Mouse (Mus musculus): Measurements from ENCODE around the gene Nxn. TPM values are rescaled to one million over a fixed set of nuclear protein-coding genes. Genes with fewer than 3 reads are reported as not detected.

Gene Nxn
- polyA plus RNA-seq, 1 experiment from 2014 or later, result 22.3 TPM

- Histone ChIP-seq H3K27me3 (replicated peaks) (no peaks in the 10 kb centered on the region), H3K4me3 (no peak overlapping the region), H3K4me2 (peak overlapping the region; percentile 1; the same call in 1 of the 2 replicates), H3K36me3 (replicated peaks) (no peaks in the 10 kb centered on the region), H3K27ac (peak overlapping the region; percentile 34; the same call in 1 of the 2 replicates), H3K4me1 (peaks cover 32% of the 10 kb centered on the region), H3K9me3 (no peaks in the 10 kb centered on the region), H3K9ac (no peak overlapping the region)
- peak; percentile 46; the same call in 1 of the 2 replicates for ATAC-seq (replicated peaks)
- 31% methylated on average over 10 of the region's 10 CpGs for WGBS
Observed at GRCm38 (mm10) chr11:76260208-76261050, 138.5 kb downstream of the Nxn start.

DNA sequence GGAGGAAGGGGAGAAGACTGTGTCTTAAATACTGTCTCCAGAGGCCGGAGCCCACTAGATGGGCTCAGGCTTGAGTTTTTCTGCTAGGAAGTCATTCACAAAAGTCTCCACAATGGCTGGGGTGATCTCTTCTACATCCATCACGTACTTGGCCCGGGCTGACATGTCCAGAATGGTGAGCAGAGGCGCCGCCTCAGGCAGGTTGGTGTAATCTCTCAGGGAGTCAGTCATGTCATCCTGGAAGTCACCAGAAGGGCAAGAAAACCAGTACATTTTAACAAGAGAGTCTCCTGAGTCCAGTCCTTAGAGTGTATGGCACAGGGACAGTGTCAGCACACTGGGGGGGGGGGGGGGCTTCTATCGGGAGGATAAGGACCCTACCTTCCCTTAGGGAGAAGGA lies 140.4 kb downstream of the Nxn start:
- H3K36me3 ChIP-seq (replicated peaks), result no peaks in the 10 kb centered on the region
- no peak overlapping the region for H3K4me2 ChIP-seq
- no peak overlapping the region for H3K27ac ChIP-seq
- 92% methylated on average over 6 of the region's 6 CpGs for WGBS
- peaks cover 31% of the 10 kb centered on the region for H3K4me1 ChIP-seq
- H3K4me3 ChIP-seq, result no peak overlapping the region
- H3K9me3 ChIP-seq, result no peaks in the 10 kb centered on the region
- no peak for ATAC-seq (replicated peaks)
- no peak overlapping the region for H3K9ac ChIP-seq
- no peaks in the 10 kb centered on the region for H3K27me3 ChIP-seq (replicated peaks)

DNA sequence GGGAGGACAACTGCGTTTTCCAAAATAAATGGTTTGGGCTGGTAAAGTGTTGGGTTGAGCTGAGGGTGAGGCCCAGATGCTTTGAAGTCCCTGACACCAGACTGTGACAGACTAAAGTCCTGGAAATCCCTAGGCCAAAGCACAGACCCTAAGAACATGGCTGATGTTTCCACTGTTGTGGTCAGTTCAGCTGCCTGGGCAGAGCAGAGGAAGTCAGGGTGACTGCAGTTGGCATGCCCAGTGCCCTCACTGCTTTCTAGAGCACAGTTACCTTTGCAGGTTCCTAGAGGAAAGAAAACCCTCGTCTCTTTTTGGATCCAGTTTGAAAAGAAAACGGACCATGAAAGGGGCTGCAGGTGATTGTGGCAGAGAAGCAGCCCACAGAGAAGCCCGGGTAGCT lies 141.6 kb downstream of the Nxn start:
- WGBS, result 79% methylated on average over 4 of the region's 4 CpGs
- no peak overlapping the region for H3K9ac ChIP-seq
- no peak for ATAC-seq (replicated peaks)

DNA sequence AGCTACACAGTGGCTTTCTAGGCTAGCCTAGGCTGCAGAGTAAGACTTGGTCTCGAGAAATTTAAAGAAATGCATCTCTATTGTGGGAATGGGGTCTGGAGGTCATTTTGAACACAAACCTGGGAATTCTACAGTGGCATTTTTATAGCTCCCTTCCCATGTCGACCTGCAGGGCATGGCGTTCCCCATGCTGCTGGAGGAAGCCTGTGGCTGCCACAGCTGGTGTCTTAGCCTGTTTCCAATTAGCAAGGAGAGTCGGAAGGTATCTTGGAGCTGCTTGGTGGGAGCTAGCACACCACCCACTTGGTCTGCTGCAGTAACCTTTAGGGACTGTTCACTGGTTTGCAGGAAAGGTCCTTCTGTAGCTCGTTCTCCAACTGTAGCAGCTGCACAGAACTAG lies 142.8 kb downstream of the Nxn start:
- no peak overlapping the region for H3K4me2 ChIP-seq
- H3K36me3 ChIP-seq (replicated peaks), result no peaks in the 10 kb centered on the region
- H3K27me3 ChIP-seq (replicated peaks), result no peaks in the 10 kb centered on the region
- peaks cover 14% of the 10 kb centered on the region for H3K4me1 ChIP-seq
- no peak for ATAC-seq (replicated peaks)
- no peaks in the 10 kb centered on the region for H3K9me3 ChIP-seq
- WGBS, result 51% methylated on average over 5 of the region's 5 CpGs
- H3K27ac ChIP-seq, result no peak overlapping the region
- H3K9ac ChIP-seq, result no peak overlapping the region
- H3K4me3 ChIP-seq, result no peak overlapping the region

More for the DNA sequence above, 141.6 kb downstream of the Nxn start:
- H3K4me3 ChIP-seq, result no peak overlapping the region
- H3K27me3 ChIP-seq (replicated peaks), result no peaks in the 10 kb centered on the region
- no peaks in the 10 kb centered on the region for H3K36me3 ChIP-seq (replicated peaks)
- H3K4me1 ChIP-seq, result peaks cover 20% of the 10 kb centered on the region
- no peaks in the 10 kb centered on the region for H3K9me3 ChIP-seq
- no peak overlapping the region for H3K4me2 ChIP-seq
- H3K27ac ChIP-seq, result no peak overlapping the region

- Histone ChIP-seq H3K4me2 (no peak overlapping the region), H3K9ac (no peak overlapping the region), H3K27me3 (replicated peaks) (no peaks in the 10 kb centered on the region), H3K4me3 (no peak overlapping the region), H3K9me3 (no peaks in the 10 kb centered on the region), H3K4me1 (peaks cover 8% of the 10 kb centered on the region), H3K27ac (no peak overlapping the region), H3K36me3 (replicated peaks) (no peaks in the 10 kb centered on the region; the same call in 1 of the 2 replicates)
- 70% methylated on average over 4 of the region's 4 CpGs for WGBS
- ATAC-seq (replicated peaks), result no peak
Observed at GRCm38 (mm10) chr11:76255431-76256001, 143.4 kb downstream of the Nxn start.

DNA sequence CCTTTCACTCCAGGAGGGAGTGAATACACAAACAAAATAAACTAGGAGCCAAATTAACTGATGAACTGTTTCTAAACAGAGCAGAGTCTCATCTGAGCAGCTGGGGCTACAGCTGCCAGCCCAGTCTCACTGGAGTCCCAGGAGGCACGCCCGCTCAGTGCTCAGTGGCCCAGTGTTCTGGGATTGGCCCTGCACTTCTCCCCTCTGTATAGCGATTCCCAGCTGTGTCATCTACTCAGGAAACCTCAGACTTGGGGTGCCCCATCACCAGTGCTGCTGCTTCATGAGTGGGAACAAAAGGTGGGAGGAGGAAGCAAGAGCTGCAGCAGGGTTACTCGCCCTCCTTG lies 145.0 kb downstream of the Nxn start:
- Histone ChIP-seq H3K9me3 (no peaks in the 10 kb centered on the region), H3K27me3 (replicated peaks) (no peaks in the 10 kb centered on the region), H3K4me3 (no peak overlapping the region), H3K4me2 (no peak overlapping the region), H3K4me1 (no peaks in the 10 kb centered on the region), H3K36me3 (replicated peaks) (peaks cover 5% of the 10 kb centered on the region; the same call in 1 of the 2 replicates), H3K9ac (no peak overlapping the region), H3K27ac (no peak overlapping the region)
- WGBS, result 75% methylated on average over 4 of the region's 4 CpGs
- no peak for ATAC-seq (replicated peaks)

GRCm38 (mm10) chr11:76253145-76253917 lies 145.6 kb downstream of the Nxn start:
- Histone ChIP-seq H3K36me3 (replicated peaks) (peaks cover 5% of the 10 kb centered on the region; the same call in 1 of the 2 replicates), H3K9me3 (no peaks in the 10 kb centered on the region), H3K27ac (no peak overlapping the region), H3K4me1 (no peaks in the 10 kb centered on the region), H3K27me3 (replicated peaks) (no peaks in the 10 kb centered on the region), H3K9ac (no peak overlapping the region), H3K4me2 (no peak overlapping the region), H3K4me3 (no peak overlapping the region)
- WGBS, result 47% methylated on average over 5 of the region's 5 CpGs
- peak; percentile 84 for ATAC-seq (replicated peaks)

DNA sequence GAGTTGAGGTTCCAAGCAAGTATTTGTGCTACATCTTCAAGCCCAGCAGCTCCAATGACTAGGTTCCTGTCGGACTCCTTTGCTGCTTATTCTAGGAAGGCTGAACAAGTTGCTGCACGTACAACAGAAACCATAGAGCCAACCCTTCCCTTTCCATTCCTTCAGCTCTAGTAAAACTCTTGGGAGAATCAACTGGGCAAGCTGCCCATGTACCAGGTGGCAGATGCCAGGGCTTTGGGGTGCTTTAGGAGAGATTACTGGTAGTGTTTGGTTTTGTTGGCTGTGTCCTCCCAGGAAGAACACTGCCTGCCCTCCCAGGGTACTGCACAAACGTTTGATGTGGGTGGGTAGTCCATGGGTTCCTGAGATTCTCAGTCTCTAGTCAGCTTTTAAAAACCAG lies 146.9 kb downstream of the Nxn start:
- Histone ChIP-seq H3K4me1 (no peaks in the 10 kb centered on the region), H3K27ac (no peak overlapping the region), H3K9ac (no peak overlapping the region), H3K27me3 (replicated peaks) (no peaks in the 10 kb centered on the region), H3K4me2 (no peak overlapping the region), H3K36me3 (replicated peaks) (peaks cover 5% of the 10 kb centered on the region; the same call in 1 of the 2 replicates), H3K9me3 (no peaks in the 10 kb centered on the region), H3K4me3 (no peak overlapping the region)
- ATAC-seq (replicated peaks), result no peak
- 66% methylated on average over 3 of the region's 3 CpGs for WGBS

DNA sequence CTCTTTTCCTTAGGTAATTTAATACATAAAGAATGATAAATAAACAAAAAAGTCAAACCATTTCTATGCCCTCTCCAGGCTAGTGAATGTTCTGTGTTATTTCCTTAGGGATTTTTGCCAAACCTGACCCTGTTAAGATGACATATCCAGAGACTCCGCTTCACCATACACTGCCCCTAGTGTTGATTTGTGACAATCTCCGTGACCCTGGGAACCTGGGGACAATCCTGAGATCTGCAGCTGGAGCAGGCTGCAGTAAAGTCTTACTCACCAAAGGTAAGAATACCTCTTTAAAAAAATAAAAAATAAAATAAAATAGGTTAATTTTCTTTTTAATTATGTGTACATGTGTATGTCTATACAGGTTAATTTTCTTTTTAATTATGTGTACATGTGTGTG lies 151.7 kb downstream of the Nxn start:
- no peak for ATAC-seq (replicated peaks)

GRCm38 (mm10) chr11:76246439-76246838 lies 152.5 kb downstream of the Nxn start:
- peaks cover 5% of the 10 kb centered on the region; the same call in 1 of the 2 replicates for H3K36me3 ChIP-seq (replicated peaks)
- no peaks in the 10 kb centered on the region for H3K27me3 ChIP-seq (replicated peaks)
- H3K4me1 ChIP-seq, result peaks cover 34% of the 10 kb centered on the region
- no peak overlapping the region for H3K4me3 ChIP-seq
- ATAC-seq (replicated peaks), result no peak
- no peak overlapping the region for H3K4me2 ChIP-seq
- no peak overlapping the region for H3K27ac ChIP-seq
- H3K9ac ChIP-seq, result no peak overlapping the region
- no peaks in the 10 kb centered on the region for H3K9me3 ChIP-seq

More for the DNA sequence above, 151.7 kb downstream of the Nxn start:
- no peak overlapping the region for H3K4me2 ChIP-seq
- H3K9ac ChIP-seq, result no peak overlapping the region
- peaks cover 28% of the 10 kb centered on the region for H3K4me1 ChIP-seq
- peaks cover 5% of the 10 kb centered on the region; the same call in 1 of the 2 replicates for H3K36me3 ChIP-seq (replicated peaks)
- H3K27ac ChIP-seq, result no peak overlapping the region
- no peak overlapping the region for H3K4me3 ChIP-seq
- 46% methylated on average over 2 of the region's 2 CpGs for WGBS
- no peaks in the 10 kb centered on the region for H3K9me3 ChIP-seq
- no peaks in the 10 kb centered on the region for H3K27me3 ChIP-seq (replicated peaks)

- WGBS, result 5% methylated on average over 34 of the region's 34 CpGs
- H3K4me3 ChIP-seq, result peak overlapping the region; percentile 75
- no peak; the same call in 1 of the 2 replicates for ATAC-seq (replicated peaks)
- H3K27me3 ChIP-seq (replicated peaks), result no peaks in the 10 kb centered on the region
- no peaks in the 10 kb centered on the region; the same call in 1 of the 2 replicates for H3K36me3 ChIP-seq (replicated peaks)
- H3K9me3 ChIP-seq, result no peaks in the 10 kb centered on the region
- peak overlapping the region; percentile 81 for H3K27ac ChIP-seq
- H3K4me1 ChIP-seq, result peaks cover 35% of the 10 kb centered on the region
- H3K4me2 ChIP-seq, result peak overlapping the region; percentile 74
- peak overlapping the region; percentile 81 for H3K9ac ChIP-seq
Observed at GRCm38 (mm10) chr11:76243811-76244546, 155.0 kb downstream of the Nxn start.
